Mouse (Mus musculus) C2C12 (cell line): ENCODE data around the gene Nmt2. TPM values are rescaled to one million over a fixed set of nuclear protein-coding genes. Genes with fewer than 3 reads are reported as not detected.

Experiments
- H3K27me3 ChIP-seq: one replicate; pipeline ENCODE4 v1.6.1; 2011; ENCODE audit not compliant: control insufficient read depth, insufficient read depth, insufficient read length
- H3K36me3 ChIP-seq: one replicate; pipeline ENCODE4 v1.6.1; 2011; ENCODE audit not compliant: control insufficient read depth, insufficient read depth
- H3K4me3 ChIP-seq: one replicate; pipeline ENCODE4 v1.5.1; 2011; ENCODE audit warnings: mild to moderate bottlenecking, control low read depth; ENCODE audit not compliant: poor library complexity, insufficient read depth, severe bottlenecking
- H3K79me2 ChIP-seq: one replicate; pipeline ENCODE4 v1.6.1; 2011; ENCODE audit not compliant: control insufficient read depth, insufficient read depth
- H3K79me3 ChIP-seq: one replicate; pipeline ENCODE4 v1.6.1; 2011; ENCODE audit warnings: low read depth, control low read depth
- H3ac ChIP-seq: one replicate; pipeline ENCODE3; 2011; ENCODE audit warnings: low read depth; ENCODE audit not compliant: control insufficient read depth, insufficient read length
- CEBPB ChIP-seq: IDR thresholded peaks from one replicate; pipeline ENCODE4 v1.6.1; 2011; ENCODE audit warnings: low read depth, mild to moderate bottlenecking, control low read depth, moderate library complexity
- CTCF ChIP-seq: IDR thresholded peaks from one replicate; pipeline ENCODE4 v1.5.1; 2011; ENCODE audit not compliant: control insufficient read depth, insufficient read depth, insufficient read length
- FOSL1 ChIP-seq: IDR thresholded peaks from one replicate; pipeline ENCODE4 v1.8.0; 2011; ENCODE audit warnings: mild to moderate bottlenecking, low read length; ENCODE audit not compliant: poor library complexity, insufficient read depth, severe bottlenecking
- MAX ChIP-seq: IDR thresholded peaks from one replicate; pipeline ENCODE4 v1.6.1; 2011; ENCODE audit warnings: mild to moderate bottlenecking, control low read depth
- MYOD1 ChIP-seq: IDR thresholded peaks from one replicate; pipeline ENCODE4 v1.6.1; 2011; ENCODE audit warnings: low read depth; ENCODE audit not compliant: control insufficient read depth, insufficient read length
- MYOG ChIP-seq: IDR thresholded peaks from one replicate; pipeline ENCODE4 v1.6.1; 2011; ENCODE audit not compliant: control insufficient read depth, insufficient read length; ENCODE audit errors: extremely low read depth
- USF1 ChIP-seq: IDR thresholded peaks from one replicate; pipeline ENCODE4 v1.6.1; 2011; ENCODE audit warnings: low read depth, mild to moderate bottlenecking, control low read depth, moderate library complexity
- long read RNA-seq, 2 experiments: library from polyadenylated mRNA; unstranded; transcript quantifications; one replicate each; pipeline ENCODE4 v2.0.0; 2019 to 2020
- polyA plus RNA-seq: library from polyadenylated mRNA; unstranded; fragments of >200 nt; fragmentation: generic; extraction: Trizol; gene quantifications from one replicate; pipeline ENCODE4 v1.2.1, GENCODE M21; 2012; ENCODE audit warnings: missing spikeins

Nmt2 gene
- polyA plus RNA-seq: 25.0 TPM
- long read RNA-seq, experiment 1, full-length matches to known transcripts: 6 of 137 reads
- long read RNA-seq, experiment 1, partial matches to known transcripts: 2 of 137 reads
- long read RNA-seq, experiment 1, other reads (novel, unspliced or antisense): 129 of 137 reads
- long read RNA-seq, experiment 2, full-length matches to known transcripts: 124 of 143 reads
- long read RNA-seq, experiment 2, partial matches to known transcripts: 1 of 143 reads
- long read RNA-seq, experiment 2, other reads (novel, unspliced or antisense): 18 of 143 reads

DNA sequence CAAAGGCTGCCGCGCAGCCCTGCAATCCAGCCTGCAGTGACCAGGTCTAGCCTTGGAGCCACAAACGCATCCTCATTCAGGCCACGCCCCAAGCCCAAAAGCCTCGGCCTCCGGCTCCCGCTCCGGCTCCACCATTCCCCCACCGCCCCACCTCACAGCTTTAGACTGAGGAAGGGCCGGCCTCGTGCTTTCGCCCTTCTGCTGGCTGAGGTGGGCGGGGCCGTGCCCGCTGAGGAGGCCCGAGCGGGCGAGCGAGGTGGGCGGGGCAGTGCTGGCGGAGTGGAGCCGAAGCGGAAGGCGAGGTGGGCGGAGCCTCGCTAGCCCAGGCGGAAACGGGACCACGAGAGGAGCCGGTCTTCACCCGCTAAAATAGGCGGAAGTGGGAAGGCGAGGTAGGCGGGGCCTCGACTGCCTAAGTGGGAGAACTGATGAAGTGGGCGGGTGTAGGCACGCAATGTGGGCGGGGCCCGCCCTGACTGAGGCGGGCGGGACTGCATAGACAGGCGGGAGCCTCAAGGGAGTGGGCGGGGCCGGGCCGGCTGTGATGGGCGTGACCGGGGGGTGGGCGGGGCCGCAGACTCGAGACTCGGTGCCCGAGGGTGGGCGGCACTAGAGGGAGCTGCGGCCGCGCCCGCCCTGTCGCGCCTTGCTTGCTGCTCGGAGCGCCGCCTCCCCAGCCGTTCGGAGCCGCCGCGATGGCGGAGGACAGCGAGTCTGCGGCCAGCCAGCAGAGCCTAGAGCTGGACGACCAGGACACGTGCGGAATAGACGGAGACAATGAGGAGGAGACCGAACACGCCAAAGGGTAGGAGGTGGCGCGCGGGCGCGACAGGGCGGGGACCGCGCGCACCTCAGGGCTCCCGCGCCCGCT is at the start of gene Nmt2:
Nmt2 (plus strand) TSS at position 611 of the 871 bp plus-strand sequence.
- Histone ChIP-seq H3K36me3 (no peaks in the 10 kb centered on the region), H3K79me3 (peaks cover 40% of the 10 kb centered on the region), H3K4me3 (peak within 1 kb of the TSS; percentile 88), H3ac (peak within 1 kb of the TSS; percentile 93), H3K79me2 (peaks cover 49% of the 10 kb centered on the region), H3K27me3 (no peaks in the 10 kb centered on the region)
- TF ChIP-seq USF1 (no peak), MAX (peak; percentile 70), CTCF (peak; percentile 17)

- Histone ChIP-seq H3K27me3 (no peaks in the 10 kb centered on the region), H3K36me3 (no peaks in the 10 kb centered on the region), H3K79me3 (no peaks in the 10 kb centered on the region), H3ac (no peak overlapping the region), H3K79me2 (no peaks in the 10 kb centered on the region), H3K4me3 (no peak overlapping the region)
- TF ChIP-seq MAX: peak; percentile 28
- TF ChIP-seq USF1: no peak
- peak; percentile 95 for TF ChIP-seq FOSL1
- peak; percentile 65 for TF ChIP-seq CEBPB
- TF ChIP-seq MYOG: no peak
- TF ChIP-seq CTCF: no peak
- no peak for TF ChIP-seq MYOD1
Measured at GRCm38 (mm10) chr2:3239255-3239654, 44.8 kb upstream of the Nmt2 start.

GRCm38 (mm10) chr2:3244251-3244650 is 39.8 kb upstream of the Nmt2 start:
- H3K79me3 ChIP-seq: no peaks in the 10 kb centered on the region
- no peaks in the 10 kb centered on the region for H3K36me3 ChIP-seq
- no peaks in the 10 kb centered on the region for H3K79me2 ChIP-seq
- no peak for TF ChIP-seq FOSL1
- no peak for TF ChIP-seq MAX
- TF ChIP-seq USF1: no peak
- no peak for TF ChIP-seq MYOD1
- TF ChIP-seq CTCF: no peak
- no peak for TF ChIP-seq MYOG
- TF ChIP-seq CEBPB: no peak
- H3K27me3 ChIP-seq: no peaks in the 10 kb centered on the region
- no peak overlapping the region for H3K4me3 ChIP-seq
- H3ac ChIP-seq: no peak overlapping the region

DNA sequence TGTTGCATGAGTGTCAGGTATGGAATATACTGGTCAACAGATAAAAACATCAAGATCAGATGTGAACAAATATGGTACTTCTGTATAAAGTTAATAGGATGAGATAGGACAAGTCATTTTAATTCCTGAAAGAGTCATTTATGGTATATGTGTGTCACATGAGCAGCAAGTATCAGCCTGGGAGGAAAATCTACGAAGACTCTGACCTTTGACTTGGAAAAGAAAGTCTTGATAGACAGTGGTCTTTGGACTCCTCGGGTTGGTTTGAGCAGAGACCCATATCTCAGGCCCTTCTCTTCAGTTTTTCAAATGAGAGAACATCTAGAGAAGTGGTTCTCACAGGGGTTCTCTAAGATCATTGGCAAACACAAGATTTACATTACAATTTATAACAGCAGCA is 32.7 kb upstream of the Nmt2 start:
- no peaks in the 10 kb centered on the region for H3K36me3 ChIP-seq
- no peaks in the 10 kb centered on the region for H3K79me3 ChIP-seq
- TF ChIP-seq MAX (no peak), MYOD1 (no peak), USF1 (no peak), FOSL1 (no peak), CTCF (no peak), CEBPB (no peak), MYOG (no peak)
- no peak overlapping the region for H3ac ChIP-seq
- H3K79me2 ChIP-seq: no peaks in the 10 kb centered on the region
- no peaks in the 10 kb centered on the region for H3K27me3 ChIP-seq
- no peak overlapping the region for H3K4me3 ChIP-seq

DNA sequence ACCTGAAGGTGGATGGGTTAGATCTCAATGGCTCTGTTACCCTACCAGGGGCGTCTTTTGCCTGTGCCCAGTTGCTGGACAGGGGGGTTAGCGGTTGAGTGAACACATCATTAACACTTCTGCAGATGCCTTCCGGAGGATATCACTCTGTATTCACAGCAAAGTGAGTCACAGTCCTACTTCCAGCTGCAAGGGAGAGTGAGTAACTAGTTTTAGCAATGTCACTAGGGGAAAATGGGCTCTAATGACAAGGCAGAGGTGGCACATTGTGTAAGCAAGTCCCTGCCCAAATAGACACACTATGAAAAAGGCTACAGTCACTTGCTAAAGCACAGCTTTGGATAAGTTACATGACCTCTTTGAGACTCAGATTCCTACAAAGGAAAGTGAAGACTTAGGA is 17.5 kb upstream of the Nmt2 start:
- Histone ChIP-seq H3K79me2 (no peaks in the 10 kb centered on the region), H3K4me3 (no peak overlapping the region), H3K79me3 (no peaks in the 10 kb centered on the region), H3K36me3 (no peaks in the 10 kb centered on the region), H3K27me3 (no peaks in the 10 kb centered on the region), H3ac (no peak overlapping the region)
- TF ChIP-seq MYOG (no peak), MYOD1 (no peak), CEBPB (no peak)

DNA sequence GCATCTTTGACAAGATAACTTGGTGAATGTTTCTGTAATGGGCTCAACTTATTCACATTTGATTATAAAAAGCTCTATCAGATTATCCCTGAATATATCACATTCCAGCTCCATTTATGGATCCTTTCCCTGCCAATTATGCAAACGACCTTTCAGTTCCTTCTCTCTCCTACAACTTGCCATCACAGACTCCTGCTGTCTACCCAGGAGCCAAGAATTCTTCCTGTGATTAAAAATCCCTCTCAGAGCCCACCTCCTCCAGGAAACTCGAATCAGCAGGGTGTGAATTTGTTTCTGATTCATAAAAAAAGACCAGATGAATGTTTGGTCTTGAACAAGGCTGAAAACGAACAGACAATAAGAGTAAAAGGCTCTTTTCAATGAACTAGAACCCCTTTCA is 16.1 kb upstream of the Nmt2 start:
- H3K4me3 ChIP-seq: no peak overlapping the region

More for the DNA sequence above, 16.1 kb upstream of the Nmt2 start:
- H3K27me3 ChIP-seq: no peaks in the 10 kb centered on the region
- H3K79me2 ChIP-seq: no peaks in the 10 kb centered on the region
- H3ac ChIP-seq: no peak overlapping the region
- TF ChIP-seq CTCF (no peak), CEBPB (no peak), MYOD1 (no peak), USF1 (no peak), MAX (no peak), MYOG (no peak), FOSL1 (no peak)
- H3K36me3 ChIP-seq: no peaks in the 10 kb centered on the region
- H3K79me3 ChIP-seq: no peaks in the 10 kb centered on the region
